Mouse (Mus musculus) gastrocnemius, postnatal 36 days (tissue): Measurements from ENCODE around the gene Gm49384. TPM values are rescaled to one million over a fixed set of nuclear protein-coding genes. Genes with fewer than 3 reads are reported as not detected.
"Not testable (repeated sequence)": the region's sequence is repeated elsewhere in the genome, so short reads cannot be mapped to it uniquely, and the experiment has no call there.

Experiments
- DNase-seq, 2 experiments: peaks; one replicate each; pipeline ENCODE4 v3.0.0; 2022
- intact Hi-C: fragments of 180-260 bp; cut with DNase I; formaldehyde crosslinking; loops from one replicate; pipeline ENCODE4 v1.15.1; 2025
- total RNA-seq, 2 experiments: library from RNA; stranded (reverse); gene quantifications; 2 replicates each; pipeline ENCODE4 v1.2.3; 2021

The Gm49384 gene
- total RNA-seq, 2 experiments from 2014 or later, result 1.5 to 1.8 TPM

DNA sequence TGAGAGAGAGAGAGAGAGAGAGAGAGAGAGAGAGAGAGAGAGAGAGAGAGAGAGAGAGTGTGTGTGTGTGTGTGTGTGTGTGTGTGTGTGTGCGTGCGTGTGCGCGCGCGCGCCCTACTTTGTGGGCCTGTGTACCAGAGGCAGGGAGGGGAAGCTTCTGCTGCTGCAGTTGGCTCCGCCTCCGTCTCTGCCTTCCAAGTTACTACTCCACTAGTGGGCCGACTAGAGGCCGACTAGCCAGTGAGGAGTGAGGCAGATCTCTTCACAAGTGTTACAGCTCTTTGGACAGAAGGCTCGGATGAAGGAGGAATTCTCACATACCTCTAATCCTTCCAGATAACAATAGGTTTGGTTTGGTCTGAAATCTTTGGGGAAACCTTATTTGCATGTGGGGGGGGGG lies 24.7 kb downstream of the Gm49384 start:
- intact Hi-C loops, result no loop called here
- DNase-seq, result no peak

DNA sequence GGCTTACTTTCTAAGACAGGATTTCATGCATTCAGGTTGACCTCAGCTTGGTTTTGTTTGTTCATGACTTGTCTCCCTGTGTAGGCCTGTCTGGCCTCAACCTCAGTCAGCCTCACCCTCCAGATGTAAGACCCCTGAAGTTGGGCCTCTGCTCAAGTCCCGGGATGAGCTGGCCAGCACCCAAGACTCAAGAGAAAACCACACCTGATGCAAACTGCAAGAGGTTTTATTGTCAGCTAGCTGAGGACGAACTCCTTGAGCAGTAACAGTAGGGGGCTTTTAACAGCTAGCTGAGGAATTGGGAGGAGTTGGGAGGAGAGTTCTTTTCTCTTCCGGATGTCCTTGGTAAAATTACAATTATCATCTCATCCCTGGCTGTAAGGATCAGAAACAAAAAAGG lies 26.5 kb downstream of the Gm49384 start:
- no peak for DNase-seq
- intact Hi-C loops, result no loop called here

DNA sequence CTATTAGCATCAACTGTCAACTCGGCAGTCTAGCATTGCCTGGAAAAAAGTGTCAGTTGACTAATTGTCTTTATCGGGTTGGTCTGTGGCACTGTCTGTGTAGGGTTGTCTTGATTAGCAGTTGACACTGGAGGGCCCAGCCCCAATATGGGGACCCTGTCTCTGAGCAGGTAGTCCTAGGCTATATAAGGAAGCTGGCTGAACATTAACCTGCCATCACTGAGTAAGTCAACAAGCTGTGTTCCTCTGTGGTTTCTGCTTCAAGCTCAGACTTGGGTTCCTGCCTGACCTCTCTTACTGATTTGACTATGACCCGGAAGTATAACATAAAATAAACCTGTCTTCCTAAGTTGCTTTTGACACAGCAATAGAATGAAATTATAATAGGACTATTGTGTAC lies 28.1 kb downstream of the Gm49384 start:
- intact Hi-C loops, result no loop called here
- no peak for DNase-seq

DNA sequence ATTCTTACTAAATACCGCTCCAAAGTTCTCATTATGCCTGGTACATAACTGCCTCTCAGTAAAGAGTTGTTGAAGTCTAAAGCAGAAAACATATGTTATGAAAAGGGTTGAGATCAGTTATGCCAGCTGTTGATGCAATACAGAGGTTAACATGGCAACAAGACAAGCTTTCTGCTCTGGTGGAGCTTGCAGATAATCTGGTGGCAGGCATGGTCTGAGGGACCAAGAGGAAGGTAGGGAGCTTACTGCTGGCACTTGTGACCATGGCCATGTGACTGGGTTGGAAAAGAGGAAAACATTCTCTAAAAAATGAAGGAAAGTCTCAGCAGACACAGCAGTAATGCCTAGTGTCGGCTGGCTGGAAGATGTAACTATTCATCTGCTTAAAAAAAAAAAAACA lies 32.8 kb downstream of the Gm49384 start:
- intact Hi-C loops, result no loop called here
- DNase-seq, result no peak

DNA sequence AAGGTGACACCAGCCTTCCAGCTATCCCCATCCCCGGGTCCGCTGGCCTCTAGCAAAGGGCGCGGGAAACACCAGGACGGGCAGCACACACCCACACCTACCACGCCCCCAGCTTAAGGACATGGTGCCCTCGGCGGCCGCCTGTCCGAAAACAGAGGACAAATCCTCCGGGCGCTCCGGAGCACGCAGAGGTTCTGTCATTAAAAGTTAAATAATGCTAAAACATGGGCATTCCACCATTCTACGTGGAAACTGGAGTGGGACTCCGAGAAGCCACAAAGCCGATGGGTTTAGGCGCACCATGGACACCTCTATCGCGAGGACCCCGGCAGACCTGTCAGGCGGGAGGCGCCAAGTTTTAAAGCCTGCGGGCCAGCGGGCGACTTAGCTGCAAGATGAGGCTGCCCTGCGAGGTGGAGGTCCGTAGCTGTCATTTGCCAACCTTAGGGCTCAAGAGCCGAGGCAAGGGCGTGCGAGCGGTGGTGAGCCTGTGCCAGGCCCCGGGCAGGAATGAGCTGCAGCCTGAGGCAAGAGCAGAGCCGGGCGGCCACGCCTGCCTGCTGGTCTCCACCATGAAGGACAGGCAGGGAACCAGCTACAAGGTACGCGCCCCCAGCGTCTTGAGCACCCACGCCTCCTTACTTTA lies 35.5 kb downstream of the Gm49384 start, which contains the start of gene Lrr1:
Gene Lrr1, plus strand, starts transcription at position 354 of the 646 bp plus-strand sequence.
- intact Hi-C loops, result no loop called here
- DNase-seq, result peak; percentile 77 to 92

DNA sequence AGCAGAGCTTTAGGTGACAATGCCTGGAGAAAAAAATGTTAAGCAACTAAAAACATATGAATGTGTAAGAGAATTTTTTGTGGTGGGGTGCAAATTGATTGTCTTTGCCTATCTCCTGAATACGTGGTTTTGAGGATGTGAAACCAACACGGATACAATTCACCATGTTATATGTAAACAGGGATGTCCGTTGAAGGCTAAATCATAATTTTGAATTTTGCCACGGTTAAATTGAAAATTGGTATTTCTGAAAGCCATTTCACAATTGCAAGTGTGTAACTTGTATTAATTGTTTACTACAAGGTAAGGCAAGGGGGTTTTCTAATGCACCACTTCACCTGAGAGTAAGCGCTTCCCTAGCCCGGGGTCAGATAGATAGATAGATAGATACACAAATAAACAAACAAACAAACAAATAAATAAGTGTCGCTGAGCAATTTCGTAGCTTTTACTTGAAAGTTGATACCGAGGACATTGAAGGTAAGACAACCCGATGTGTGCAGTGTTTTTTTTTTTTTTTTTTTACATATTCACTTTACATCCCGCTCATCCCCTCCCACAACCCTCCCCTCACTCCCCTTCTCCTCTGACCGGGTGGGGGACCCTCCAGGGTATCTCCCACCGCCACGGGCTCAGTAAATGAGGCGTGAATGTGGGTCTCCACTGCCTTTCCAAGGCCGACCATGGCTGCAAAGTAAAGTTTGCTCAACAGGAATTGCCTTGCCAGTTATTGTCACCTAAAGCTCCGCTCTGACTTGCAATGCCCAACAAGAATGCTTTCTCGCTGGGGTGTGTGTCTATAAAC lies 36.2 kb downstream of the Gm49384 start:
- intact Hi-C loops, result no loop called here
- DNase-seq, result no peak

DNA sequence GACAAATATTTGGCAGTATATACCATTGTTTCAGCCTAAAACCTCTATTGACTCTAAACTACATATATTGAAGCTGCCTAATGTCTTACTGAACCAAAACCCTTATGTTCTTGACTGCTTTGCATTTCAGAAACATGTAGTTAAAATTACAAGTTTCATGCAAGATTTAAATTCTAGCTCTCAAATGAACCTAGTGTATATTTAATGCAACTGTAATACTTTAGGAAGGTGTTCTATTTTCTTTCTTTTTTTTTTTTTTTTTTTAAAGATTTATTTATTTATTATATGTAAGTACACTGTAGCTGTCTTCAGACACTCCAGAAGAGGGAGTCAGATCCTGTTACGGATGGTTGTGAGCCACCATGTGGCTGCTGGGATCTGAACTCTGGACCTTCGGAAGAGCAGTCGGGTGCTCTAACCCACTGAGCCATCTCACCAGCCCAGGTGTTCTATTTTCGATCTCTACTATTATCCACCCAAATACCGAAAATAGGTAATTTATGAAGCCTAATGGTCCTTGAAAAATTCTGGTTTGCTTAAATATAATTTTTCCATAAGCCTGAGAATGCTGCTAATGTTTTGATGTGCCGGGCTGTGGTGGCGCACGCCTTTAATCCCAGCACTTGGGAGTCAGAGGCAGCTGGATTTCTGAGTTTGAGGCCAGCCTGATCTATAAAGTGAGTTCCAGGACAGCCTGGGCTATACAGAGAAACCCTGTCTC lies 37.0 kb downstream of the Gm49384 start:
- DNase-seq, intact Hi-C loops: not testable (repeated sequence)

DNA sequence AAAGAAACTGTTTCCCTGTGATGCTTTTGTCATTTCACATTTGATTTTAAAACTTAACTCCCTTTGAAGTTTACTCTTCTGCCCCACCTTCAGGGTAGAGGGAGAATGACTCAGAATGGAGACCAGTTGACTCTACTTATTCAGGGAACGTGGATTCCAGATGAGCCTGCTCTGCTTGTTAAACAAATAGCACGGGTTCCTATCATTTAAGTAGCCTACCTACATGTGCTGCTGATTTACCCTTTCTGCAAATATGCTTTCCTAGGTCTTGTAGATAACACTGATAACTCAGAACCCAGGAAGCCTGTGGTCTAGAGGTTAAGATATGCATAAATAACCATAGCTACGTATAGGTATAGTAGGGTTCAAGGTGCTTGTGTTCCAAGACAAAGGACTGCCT lies 39.2 kb downstream of the Gm49384 start:
- DNase-seq, result no peak

DNA sequence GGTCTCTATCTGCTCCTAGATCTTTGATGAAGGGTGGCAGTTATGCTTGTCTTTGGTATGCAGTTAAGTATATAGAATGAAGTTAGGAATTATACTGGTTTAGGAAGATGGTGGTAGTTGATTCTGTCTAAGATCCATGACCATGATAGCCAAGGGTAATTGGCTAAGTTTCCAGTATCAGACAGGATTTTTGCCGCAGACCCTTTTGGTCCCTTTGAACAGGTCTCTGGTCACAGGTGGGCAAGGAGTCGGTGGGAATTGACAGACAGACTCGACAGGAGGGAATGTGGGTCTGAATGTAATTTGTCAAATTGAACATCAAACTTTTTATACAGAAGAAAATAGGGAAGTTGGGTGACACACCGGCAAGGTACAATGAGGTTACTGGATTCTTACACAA lies 40.5 kb downstream of the Gm49384 start:
- intact Hi-C loops, DNase-seq: not testable (repeated sequence)

More for the DNA sequence above, 39.2 kb downstream of the Gm49384 start:
- intact Hi-C loops, result no loop called here

DNA sequence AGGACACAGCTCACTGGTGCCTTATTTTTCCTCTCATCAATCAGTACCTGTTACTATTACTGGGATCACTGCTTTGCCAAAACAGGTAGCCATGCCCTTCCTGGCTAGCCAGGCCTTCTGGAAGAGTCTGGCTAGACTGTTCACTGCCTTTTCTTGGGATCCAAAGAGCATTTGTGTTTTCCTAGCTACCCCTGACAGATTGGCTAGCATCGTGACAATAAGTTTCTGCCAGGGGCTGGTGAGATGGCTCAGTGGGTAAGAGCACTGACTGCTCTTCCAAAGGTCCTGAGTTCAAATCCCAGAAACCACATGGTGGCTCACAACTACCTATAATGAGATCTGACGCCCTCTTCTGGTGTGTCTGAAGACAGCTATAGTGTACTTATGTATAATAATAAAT lies 43.4 kb downstream of the Gm49384 start:
- DNase-seq, result not testable (repeated sequence)

DNA sequence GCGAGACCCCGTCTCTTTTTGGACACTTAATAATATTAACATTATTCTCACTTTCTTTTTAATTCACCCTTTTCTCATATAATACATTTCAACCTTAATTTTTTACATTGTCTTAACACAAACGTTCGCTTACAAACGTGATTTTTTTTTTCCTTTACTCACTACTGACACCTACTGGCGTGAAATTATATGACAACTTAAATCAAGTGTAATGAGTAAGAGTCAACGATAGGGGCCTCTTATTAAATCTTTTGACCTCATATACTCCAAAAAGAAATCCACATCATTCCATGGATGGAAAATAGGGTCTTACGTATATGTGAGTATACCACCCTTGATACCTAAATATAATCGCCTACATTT lies 44.5 kb downstream of the Gm49384 start:
- intact Hi-C loops, result no loop called here
- no peak for DNase-seq

More for the DNA sequence above, 43.4 kb downstream of the Gm49384 start:
- intact Hi-C loops, result not testable (repeated sequence)

DNA sequence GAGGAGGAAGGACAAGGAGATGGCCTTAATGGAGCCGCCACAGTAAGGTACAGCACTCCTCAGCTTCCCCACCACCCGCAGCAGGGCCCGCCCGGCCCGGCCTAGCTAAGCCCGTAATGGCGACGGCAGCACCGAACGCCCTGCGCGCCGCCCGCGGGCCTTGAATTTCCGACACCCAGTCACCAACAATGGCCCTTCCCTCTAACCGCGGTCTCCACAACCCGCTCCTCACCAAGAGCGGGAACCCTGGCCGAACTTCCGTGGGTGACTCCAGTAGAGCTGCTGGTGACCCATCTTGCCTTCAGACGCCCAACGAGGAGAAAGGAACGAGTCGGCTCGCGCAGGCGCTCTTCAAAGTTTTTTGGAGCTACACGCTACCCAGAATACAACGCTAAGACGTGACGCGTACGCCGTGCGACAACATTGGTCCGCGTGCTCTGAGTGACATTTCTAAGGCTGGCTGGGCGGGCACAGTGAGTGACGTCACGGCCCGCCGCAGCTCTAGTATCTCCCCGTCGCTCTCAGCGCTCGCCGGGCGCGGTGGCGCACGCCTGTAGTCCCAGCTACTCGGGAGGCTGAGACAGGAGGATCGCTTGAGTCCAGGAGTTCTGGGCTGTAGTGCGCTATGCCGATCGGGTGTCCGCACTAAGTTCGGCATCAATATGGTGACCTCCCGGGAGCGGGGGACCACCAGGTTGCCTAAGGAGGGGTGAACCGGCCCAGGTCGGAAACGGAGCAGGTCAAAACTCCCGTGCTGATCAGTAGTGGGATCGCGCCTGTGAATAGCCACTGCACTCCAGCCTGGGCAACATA lies 45.1 kb downstream of the Gm49384 start, which contains the start of gene Rps29:
Gene Rps29, minus strand, starts transcription at position 422 of the 813 bp plus-strand sequence.
- intact Hi-C loops, result not testable (repeated sequence)

DNA sequence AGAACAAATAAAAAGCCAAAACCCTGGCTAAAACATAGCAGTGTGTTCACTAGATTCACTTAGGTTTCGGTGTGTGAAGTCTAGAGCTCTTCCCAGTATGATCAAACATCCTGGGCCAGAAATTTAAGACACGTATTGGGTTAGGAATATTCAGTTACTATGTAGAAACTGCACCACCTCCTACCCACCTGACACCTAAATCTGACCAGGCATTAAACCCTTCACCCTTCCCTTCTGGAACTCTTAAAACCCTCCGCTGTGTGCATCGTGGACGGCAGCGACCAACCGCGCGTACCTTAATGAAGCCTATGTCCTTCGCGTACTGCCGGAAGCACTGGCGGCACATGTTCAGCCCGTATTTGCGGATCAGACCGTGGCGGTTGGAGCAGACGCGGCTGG lies 45.7 kb downstream of the Gm49384 start:
- no peak for DNase-seq
- intact Hi-C loops, result no loop called here

More for the DNA sequence above, 45.1 kb downstream of the Gm49384 start, which contains the start of gene Rps29:
- DNase-seq, result peak; percentile 93 to 96

DNA sequence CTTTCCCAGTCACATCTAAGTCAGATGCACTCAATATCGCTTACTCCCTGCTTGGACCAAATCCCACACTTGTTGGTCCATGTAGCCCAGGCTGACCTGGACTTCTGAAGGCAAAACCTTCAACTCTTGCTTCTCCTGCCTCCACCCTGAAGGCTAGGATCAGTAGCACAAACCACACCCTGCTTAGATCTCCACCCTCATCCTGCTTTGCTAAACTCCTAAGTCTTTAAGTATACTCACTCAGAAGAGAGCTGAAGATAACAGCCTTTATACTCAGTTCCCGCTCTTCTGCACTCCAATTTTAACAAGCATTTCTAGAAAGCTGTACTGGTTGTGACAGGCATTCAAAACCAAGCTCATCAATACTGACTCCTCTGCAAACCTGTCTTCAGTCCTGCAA lies 47.0 kb downstream of the Gm49384 start:
- intact Hi-C loops, result no loop called here
- DNase-seq, result no peak

DNA sequence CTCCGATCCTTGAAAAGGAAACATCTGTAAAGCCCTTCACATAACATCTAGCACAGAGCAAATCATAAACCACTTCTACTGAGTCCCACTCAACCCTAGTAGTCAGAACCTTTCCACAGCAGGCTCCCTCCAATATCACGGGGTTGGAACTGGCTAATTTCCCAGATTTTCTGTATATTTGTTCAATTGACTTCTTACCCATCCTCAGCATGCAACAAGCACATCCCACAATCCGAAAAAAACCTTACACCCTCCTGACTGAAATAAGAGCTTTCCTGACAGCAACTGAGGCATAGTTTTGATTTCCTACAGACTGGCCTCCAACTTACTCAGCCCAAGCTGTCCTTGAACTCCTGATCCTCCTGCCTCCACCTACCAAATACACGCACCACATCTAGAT lies 47.6 kb downstream of the Gm49384 start:
- DNase-seq, result no peak
- intact Hi-C loops, result no loop called here

DNA sequence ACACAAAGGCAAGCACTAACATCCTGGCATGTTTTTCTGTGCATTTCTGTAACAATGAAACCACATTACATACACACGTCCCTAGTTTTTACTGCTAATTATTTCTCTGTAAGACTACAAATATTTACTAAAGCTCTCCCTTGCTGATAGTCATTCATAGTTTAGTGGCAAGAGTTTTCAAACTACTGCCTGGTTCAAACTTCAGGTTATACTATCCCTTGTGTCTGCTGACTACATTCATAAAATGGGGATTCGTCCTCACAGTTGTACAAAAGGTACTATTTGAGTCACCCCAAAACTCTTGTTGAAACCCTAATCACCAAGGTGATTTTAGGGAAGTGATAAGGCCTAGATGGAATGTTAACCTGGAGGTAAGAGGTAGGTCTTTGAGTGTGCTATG lies 48.1 kb downstream of the Gm49384 start:
- no peak for DNase-seq
- intact Hi-C loops, result no loop called here

DNA sequence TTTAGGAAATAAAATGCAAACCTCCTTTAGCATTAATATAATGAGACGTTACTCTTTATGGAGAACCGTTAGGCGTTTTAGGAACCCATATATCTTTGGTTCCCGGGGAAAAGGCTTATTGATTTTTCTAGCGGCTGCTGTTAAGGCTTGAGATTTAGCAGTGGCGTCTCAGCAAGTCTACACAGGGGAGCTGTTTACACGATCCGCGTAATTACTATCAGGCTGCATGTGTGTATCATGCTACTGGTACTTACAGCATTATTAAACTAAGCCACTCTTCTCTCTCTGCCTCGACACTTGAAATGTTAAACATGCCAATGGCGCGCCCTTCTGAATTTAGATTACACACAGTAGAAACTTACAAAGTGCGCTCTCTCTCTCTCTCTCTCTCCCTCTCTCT lies 54.0 kb downstream of the Gm49384 start:
- no peak for DNase-seq
- intact Hi-C loops, result no loop called here

DNA sequence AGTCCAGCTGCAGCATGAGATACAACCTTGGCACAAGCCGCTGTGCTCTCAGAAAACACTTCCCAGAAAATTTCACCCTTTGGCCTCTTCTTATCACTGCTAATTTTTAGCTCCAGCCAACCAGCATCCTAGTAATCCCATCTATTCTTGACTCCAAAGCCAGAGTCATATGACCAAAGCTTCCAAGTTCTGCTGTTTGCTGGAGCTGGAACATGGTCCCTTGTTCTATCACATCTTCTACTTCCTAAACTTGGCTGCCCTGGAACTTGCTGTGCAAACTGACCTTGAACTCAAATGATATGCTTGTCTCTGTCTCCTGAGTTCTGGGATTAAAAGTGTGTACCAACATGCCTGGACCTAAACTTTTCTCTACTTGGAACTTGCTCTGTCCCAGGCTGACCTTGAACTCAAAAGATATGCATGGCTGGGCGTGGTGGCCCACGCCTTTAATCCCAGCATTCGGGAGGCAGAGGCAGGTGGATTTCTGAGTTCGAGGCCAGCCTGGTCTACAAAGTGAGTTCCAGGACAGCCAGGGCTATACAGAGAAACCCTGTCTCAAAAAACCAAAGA lies 56.8 kb downstream of the Gm49384 start:
- no peak for DNase-seq
- intact Hi-C loops, result no loop called here

DNA sequence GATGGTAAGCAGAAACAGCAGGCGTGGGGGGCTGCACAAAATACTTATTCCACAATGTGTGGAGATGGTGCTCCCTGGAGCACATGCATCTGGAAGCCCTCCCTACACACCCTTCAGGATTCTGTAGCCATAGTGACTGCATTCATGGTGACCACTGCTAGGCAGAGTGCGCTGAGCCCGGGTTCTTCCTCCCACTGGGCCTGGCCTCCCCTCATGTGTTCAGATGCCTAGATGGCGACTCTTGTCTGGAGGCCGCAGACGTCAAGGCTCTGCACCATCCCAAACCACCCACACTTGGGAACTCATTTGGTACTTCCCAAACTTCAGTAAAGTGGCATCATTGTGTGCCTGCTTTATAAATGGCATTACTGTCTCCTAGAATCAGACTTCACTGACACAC lies 60.6 kb downstream of the Gm49384 start:
- DNase-seq, result no peak
- intact Hi-C loops, result no loop called here

DNA sequence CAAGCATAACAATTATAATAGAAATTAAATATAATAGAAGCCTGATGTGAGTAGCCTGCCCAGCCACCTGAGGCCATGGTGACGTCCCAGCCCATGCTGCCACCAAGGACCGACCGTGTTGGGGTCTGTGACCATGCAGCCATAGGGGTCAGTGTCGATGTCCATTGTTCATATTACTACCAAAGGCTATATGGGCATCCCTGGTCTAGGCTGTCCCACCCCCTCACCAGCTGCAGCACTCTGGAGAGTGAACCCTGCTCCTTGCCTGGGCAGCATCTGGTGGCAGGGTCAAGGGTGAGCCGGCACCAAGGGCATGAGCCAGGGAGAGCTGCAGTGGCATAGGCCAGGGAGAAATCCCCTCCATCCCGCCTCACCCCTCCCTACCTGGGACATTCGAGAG lies 64.2 kb downstream of the Gm49384 start:
- intact Hi-C loops, result no loop called here

More for the DNA sequence above, 64.2 kb downstream of the Gm49384 start:
- DNase-seq, result no peak
